Mouse (Mus musculus) intestine, embryonic 16.5 days (tissue): ENCODE results near the gene Gm49395. TPM values are rescaled to one million over a fixed set of nuclear protein-coding genes. Genes with fewer than 3 reads are reported as not detected.

Source experiments
- ATAC-seq: fragments of 200-750 bp; cut with Nextera tagmentation; 2 replicates; pipeline ENCODE4 v1.8.0; 2017; ENCODE audit warnings: moderate TSS enrichment, moderate library complexity
- H3K27ac ChIP-seq: fragments of 300-500 bp; sonication (generic); 2 replicates; pipeline ENCODE4 v1.5.1; 2014; ENCODE audit warnings: mild to moderate bottlenecking, low read length
- H3K27me3 ChIP-seq: fragments of 300-500 bp; sonication (generic); replicated peaks from 2 replicates; pipeline ENCODE4 v1.6.1; 2014; ENCODE audit warnings: low read length, control low read depth, mixed read lengths; ENCODE audit not compliant: control insufficient read depth, insufficient read depth
- H3K36me3 ChIP-seq: fragments of 300-500 bp; sonication (generic); 2 replicates; pipeline ENCODE4 v1.6.1; 2014; ENCODE audit warnings: low read length, control low read depth; ENCODE audit not compliant: control insufficient read depth, insufficient read depth
- H3K4me1 ChIP-seq: fragments of 300-500 bp; sonication (generic); 2 replicates; pipeline ENCODE4 v1.6.1; 2014; ENCODE audit warnings: low read length, control low read depth, mixed read lengths; ENCODE audit not compliant: control insufficient read depth, insufficient read depth
- H3K4me2 ChIP-seq: fragments of 300-500 bp; sonication (generic); 2 replicates; pipeline ENCODE4 v1.6.1; 2014; ENCODE audit warnings: low read depth, low read length, control low read depth
- H3K4me3 ChIP-seq: fragments of 300-500 bp; sonication (generic); 2 replicates; pipeline ENCODE4 v1.5.1; 2014; ENCODE audit warnings: mild to moderate bottlenecking, low read length
- H3K9ac ChIP-seq: fragments of 300-500 bp; sonication (generic); 2 replicates; pipeline ENCODE4 v1.6.1; 2014; ENCODE audit warnings: low read depth, low read length
- H3K9me3 ChIP-seq: fragments of 300-500 bp; sonication (generic); 2 replicates; pipeline ENCODE4 v1.6.1; 2016; ENCODE audit warnings: low read length, control low read depth; ENCODE audit not compliant: control insufficient read depth
- WGBS: fragments of 180-500 bp; shearing (Covaris S2); extraction: QIAGEN DNeasy Blood & Tissue Kit; methylation state at CpG from one replicate; pipeline ENCODE4 v1.1.7; 2014; 5-methylcytosine and 5-hydroxymethylcytosine counted together
- polyA plus RNA-seq: library from polyadenylated mRNA; unstranded; fragments of >200 nt; fragmentation: Nextera tagmentation; extraction: Ambion mirVana; gene quantifications from 2 replicates; pipeline ENCODE4 v1.2.1, GENCODE M21; 2015

Gm49395 gene
- polyA plus RNA-seq, 1 experiment from 2014 or later = 5.9 TPM

DNA sequence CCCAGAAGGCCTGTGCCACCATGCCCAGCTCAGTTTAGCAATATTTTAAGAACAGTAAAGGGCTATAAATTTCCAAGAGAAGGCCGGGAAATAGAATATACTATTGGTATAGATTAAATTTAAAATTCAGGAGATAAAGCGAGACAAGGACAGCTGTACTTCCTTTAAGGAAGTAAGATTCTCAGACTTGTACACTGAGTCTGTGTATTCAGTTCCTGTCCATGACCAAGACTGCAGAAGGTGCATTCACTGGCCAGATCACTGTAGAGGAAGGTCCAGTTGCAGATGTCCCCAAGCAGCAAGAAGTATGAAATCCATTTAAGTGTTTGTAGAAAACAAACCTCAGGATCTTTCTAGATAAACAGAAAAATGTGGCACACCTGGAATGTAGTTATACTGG lies 28.3 kb upstream of the Gm49395 start:
- no peak overlapping the region for H3K9ac ChIP-seq
- no peak for ATAC-seq

DNA sequence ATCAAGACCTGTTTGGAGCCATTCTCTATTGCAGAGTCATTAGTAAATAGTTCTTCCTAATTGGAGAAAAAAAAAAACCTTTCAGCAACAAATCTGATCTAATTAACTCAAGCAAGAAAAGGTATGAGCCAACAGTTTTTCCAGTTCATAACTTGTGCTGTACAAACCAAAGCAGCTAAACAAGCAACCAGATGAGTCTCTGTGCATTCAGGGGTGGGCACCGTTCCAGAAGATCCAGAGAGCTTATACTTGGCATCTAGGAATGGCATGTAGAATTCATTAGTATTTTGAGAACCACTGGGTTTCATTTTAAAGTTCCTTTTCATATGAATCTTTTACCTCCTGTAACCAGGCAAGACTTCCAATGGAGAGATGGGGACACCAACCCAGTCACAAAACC lies 26.1 kb upstream of the Gm49395 start:
- WGBS = 84% methylated on average over 1 of the region's 1 CpGs
- no peak overlapping the region for H3K9ac ChIP-seq
- H3K4me3 ChIP-seq = no peak overlapping the region
- H3K4me1 ChIP-seq = no peaks in the 10 kb centered on the region
- no peaks in the 10 kb centered on the region for H3K9me3 ChIP-seq
- H3K27ac ChIP-seq = no peak overlapping the region
- no peak overlapping the region for H3K4me2 ChIP-seq
- no peak for ATAC-seq
- H3K36me3 ChIP-seq = no peaks in the 10 kb centered on the region
- no peaks in the 10 kb centered on the region for H3K27me3 ChIP-seq

More for the DNA sequence above, 28.3 kb upstream of the Gm49395 start:
- Histone ChIP-seq H3K9me3 (no peaks in the 10 kb centered on the region), H3K4me2 (no peak overlapping the region), H3K36me3 (no peaks in the 10 kb centered on the region), H3K4me3 (no peak overlapping the region), H3K27ac (no peak overlapping the region), H3K4me1 (no peaks in the 10 kb centered on the region), H3K27me3 (no peaks in the 10 kb centered on the region)
- WGBS = 81% methylated on average over 2 of the region's 2 CpGs

DNA sequence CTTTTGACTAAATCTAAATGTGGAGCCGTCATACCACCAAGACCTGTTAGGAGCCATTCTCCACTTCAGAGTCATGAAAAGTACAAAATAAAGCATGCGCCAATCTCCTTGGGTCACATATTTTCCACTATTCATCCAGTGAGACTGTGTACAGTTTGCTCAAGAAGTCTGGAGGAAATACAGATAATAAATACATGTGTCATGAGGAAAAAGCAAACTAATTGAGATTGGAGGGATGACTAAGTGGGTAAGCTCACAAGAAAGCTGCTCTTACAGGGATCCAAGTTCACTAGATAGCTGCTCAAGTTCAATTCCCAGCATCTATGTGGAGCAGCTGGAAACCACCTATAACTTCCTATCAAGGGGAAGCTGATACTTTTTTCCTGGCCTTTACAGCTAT lies 24.8 kb upstream of the Gm49395 start:
- no peak overlapping the region for H3K27ac ChIP-seq
- 97% methylated on average over 2 of the region's 2 CpGs for WGBS
- H3K27me3 ChIP-seq = no peaks in the 10 kb centered on the region
- H3K36me3 ChIP-seq = no peaks in the 10 kb centered on the region
- ATAC-seq = no peak
- no peaks in the 10 kb centered on the region for H3K4me1 ChIP-seq
- no peak overlapping the region for H3K4me2 ChIP-seq
- H3K9ac ChIP-seq = no peak overlapping the region
- no peaks in the 10 kb centered on the region for H3K9me3 ChIP-seq
- H3K4me3 ChIP-seq = no peak overlapping the region

DNA sequence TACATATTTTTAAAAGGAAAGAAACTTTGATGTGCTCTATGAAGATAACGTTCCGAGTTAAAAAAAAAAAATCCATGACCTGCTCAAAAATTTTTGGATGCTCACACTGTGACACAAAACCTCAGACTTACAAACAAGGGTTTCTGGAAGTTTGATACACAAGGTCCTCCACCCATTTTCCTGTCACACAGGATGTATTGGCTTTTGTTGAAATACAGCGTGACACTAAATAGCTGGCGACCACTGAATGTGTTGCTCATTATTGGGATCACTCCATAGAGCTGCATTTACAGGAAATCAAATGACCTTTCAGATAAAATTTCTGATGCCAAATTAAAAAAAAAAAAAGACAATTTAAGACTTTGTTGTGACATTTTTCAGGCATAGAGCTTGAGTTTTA lies 23.4 kb upstream of the Gm49395 start:
- no peaks in the 10 kb centered on the region for H3K27me3 ChIP-seq
- H3K4me3 ChIP-seq = no peak overlapping the region
- no peak overlapping the region for H3K4me2 ChIP-seq
- no peak overlapping the region for H3K9ac ChIP-seq
- WGBS = 86% methylated on average over 4 of the region's 4 CpGs
- no peak overlapping the region for H3K27ac ChIP-seq
- no peaks in the 10 kb centered on the region for H3K9me3 ChIP-seq
- no peaks in the 10 kb centered on the region for H3K4me1 ChIP-seq
- ATAC-seq = no peak
- no peaks in the 10 kb centered on the region for H3K36me3 ChIP-seq

DNA sequence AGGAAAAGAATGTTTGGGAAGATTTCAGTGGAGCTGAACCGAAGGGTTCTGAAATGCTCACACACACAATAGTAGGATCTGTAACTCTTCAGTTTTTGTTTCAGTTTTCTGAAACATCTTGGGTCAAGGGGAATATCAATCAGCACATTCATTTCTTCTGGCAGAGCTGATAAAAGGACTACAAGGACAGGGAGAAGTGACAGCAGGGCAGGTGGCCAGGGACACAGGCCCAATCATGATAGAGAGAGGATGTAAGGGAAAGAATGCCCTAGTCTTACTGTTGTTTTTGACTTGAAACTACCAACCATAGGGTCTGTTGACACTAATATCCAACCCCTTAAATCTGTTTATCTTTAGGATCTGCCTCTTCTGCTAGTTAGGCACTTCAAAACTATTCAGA lies 22.8 kb upstream of the Gm49395 start:
- Histone ChIP-seq H3K27ac (no peak overlapping the region), H3K4me2 (no peak overlapping the region)
- 79% methylated on average over 1 of the region's 1 CpGs for WGBS

DNA sequence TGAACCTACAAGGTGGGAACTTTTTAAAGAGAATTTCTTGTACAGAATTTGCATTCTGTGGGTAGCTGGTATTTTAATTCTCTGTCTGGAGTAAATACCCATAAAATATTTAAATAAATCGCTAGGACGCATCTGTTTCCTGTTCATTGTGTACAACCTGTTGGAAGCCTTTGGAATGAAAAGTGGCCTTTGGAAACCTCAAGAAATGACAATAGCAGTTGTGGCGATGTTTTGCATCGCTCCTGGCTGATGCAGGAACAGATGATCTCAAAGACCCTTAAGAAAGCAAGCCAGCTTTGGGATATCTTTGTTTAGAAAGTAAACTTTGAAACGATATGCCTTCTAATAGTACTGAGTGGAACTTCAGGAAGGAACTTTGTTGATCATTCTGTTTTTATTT lies 17.0 kb upstream of the Gm49395 start:
- H3K9me3 ChIP-seq = no peaks in the 10 kb centered on the region
- no peaks in the 10 kb centered on the region for H3K27me3 ChIP-seq
- no peaks in the 10 kb centered on the region for H3K4me1 ChIP-seq
- no peak for ATAC-seq
- H3K36me3 ChIP-seq = no peaks in the 10 kb centered on the region
- H3K4me3 ChIP-seq = no peak overlapping the region
- H3K4me2 ChIP-seq = no peak overlapping the region
- 74% methylated on average over 5 of the region's 5 CpGs for WGBS
- no peak overlapping the region for H3K9ac ChIP-seq
- H3K27ac ChIP-seq = no peak overlapping the region

More for the DNA sequence above, 22.8 kb upstream of the Gm49395 start:
- Histone ChIP-seq H3K27me3 (no peaks in the 10 kb centered on the region), H3K4me1 (no peaks in the 10 kb centered on the region), H3K9ac (no peak overlapping the region), H3K9me3 (no peaks in the 10 kb centered on the region), H3K36me3 (no peaks in the 10 kb centered on the region), H3K4me3 (no peak overlapping the region)
- ATAC-seq = no peak

DNA sequence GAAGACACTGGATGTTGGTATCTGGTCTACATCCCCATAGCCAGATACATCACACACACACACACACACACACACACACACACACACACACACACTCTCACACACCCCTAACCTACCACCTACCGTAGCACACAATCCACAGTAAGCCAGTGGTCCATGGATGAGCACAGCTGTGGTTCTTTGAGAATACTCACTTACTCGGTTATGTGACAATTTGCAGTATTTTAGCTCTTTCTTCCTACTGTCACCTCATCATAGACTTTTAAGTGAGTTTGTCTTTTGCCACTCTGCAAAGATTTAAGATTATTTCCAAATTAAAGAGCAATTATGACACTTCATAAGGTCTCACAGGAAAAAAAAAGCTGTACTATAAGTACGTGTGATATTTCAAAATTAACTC lies 16.5 kb upstream of the Gm49395 start:
- H3K9ac ChIP-seq = no peak overlapping the region
- ATAC-seq = no peak
- H3K4me1 ChIP-seq = no peaks in the 10 kb centered on the region
- H3K27ac ChIP-seq = no peak overlapping the region
- H3K4me2 ChIP-seq = no peak overlapping the region
- WGBS = 91% methylated on average over 3 of the region's 3 CpGs
- H3K36me3 ChIP-seq = no peaks in the 10 kb centered on the region
- no peaks in the 10 kb centered on the region for H3K27me3 ChIP-seq
- no peaks in the 10 kb centered on the region for H3K9me3 ChIP-seq
- no peak overlapping the region for H3K4me3 ChIP-seq

DNA sequence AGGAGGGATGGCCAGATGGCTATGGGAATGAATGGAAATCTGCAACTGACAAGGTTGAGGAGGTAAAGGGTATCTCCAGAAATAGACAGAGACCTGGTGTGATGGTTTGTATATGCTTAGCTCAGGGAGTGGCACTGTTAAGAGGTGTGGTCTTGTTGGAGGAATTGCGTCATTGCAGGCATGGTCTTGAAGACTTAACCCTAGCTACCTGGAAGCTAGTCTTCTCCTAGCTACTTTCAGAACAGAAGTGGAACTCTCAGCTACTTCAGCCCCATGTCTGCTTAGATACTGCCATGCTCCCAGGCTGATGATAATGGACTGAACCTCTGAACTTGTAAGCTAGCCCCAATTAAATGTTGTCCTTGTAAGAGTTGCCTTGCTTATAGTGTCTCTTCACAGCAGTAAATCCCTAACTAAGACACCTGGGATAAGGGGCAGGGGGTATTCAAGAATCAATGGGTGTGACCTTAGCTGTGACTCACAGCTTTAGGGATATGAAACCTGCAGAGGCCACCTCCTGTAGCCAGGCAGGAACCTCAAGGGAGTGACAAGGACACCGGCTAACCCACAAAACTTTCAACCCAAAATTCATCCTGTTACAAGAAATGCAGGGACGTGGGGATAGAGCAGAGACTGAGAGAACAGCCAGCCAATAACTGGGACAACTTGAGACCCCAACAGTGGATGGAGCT lies 15.4 kb upstream of the Gm49395 start:
- no peaks in the 10 kb centered on the region for H3K27me3 ChIP-seq
- H3K9me3 ChIP-seq = no peaks in the 10 kb centered on the region
- no peak overlapping the region for H3K4me3 ChIP-seq
- no peak overlapping the region for H3K4me2 ChIP-seq
- H3K9ac ChIP-seq = no peak overlapping the region
- ATAC-seq = no peak
- H3K36me3 ChIP-seq = no peaks in the 10 kb centered on the region
- H3K27ac ChIP-seq = no peak overlapping the region
- H3K4me1 ChIP-seq = no peaks in the 10 kb centered on the region
- 81% methylated on average over 3 of the region's 3 CpGs for WGBS

DNA sequence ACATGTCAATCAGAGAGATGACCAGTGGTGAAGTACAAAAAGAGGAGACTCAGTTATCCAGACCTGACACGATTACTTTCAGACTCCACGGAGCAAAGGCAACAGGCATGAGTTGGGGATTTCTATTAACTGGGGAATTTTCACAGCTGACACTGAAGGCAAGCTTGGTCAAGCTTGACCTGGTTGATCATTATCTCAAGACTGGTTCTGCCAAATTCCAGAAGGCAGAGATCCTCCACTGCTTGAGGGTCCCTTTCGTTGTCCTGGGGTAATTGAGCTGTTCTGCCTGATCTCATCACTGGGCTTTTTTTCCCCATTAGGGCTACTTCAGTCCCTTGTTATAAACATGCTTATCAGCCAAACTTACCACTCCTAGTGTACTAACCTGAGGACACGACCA lies 7.9 kb upstream of the Gm49395 start:
- Histone ChIP-seq H3K27ac (no peak overlapping the region), H3K4me3 (no peak overlapping the region), H3K9me3 (no peaks in the 10 kb centered on the region), H3K27me3 (no peaks in the 10 kb centered on the region), H3K36me3 (no peaks in the 10 kb centered on the region), H3K4me1 (no peaks in the 10 kb centered on the region), H3K4me2 (no peak overlapping the region), H3K9ac (no peak overlapping the region)
- ATAC-seq = no peak
- WGBS = 60% methylated on average over 4 of the region's 4 CpGs

DNA sequence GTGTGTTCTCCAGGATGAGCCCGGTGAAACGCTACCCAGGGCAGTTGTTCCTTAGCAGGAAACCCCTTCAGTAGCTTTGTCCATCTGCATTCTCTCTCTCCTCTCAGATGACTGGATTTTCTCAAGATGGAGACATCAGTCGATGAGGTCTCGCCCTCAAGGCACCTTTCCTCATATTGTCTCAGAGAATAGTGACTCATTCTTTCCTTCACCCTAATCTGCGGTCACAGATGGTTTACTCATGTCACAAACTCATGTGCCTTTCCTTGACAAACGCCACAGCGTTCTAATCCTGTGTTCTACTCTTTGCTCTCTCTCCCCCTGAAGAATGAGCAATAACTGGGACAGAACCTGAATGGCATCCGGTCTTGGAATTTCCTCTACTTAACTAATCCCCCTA lies 5.7 kb upstream of the Gm49395 start:
- H3K27ac ChIP-seq = no peak overlapping the region
- no peaks in the 10 kb centered on the region for H3K27me3 ChIP-seq
- H3K9me3 ChIP-seq = no peaks in the 10 kb centered on the region
- no peaks in the 10 kb centered on the region for H3K4me1 ChIP-seq
- H3K4me3 ChIP-seq = no peak overlapping the region
- ATAC-seq = no peak
- no peak overlapping the region for H3K9ac ChIP-seq
- no peaks in the 10 kb centered on the region for H3K36me3 ChIP-seq
- no peak overlapping the region for H3K4me2 ChIP-seq
- WGBS = 85% methylated on average over 8 of the region's 8 CpGs
